Mouse (Mus musculus) limb, embryonic 15.5 days (tissue): ENCODE results near the gene Ankmy2. TPM values are rescaled to one million over a fixed set of nuclear protein-coding genes. Genes with fewer than 3 reads are reported as not detected.
"Not testable (repeated sequence)": the region's sequence is repeated elsewhere in the genome, so short reads cannot be mapped to it uniquely, and the experiment has no call there.

Experiments
- ATAC-seq: fragments of 200-750 bp; cut with Nextera tagmentation; 2 replicates; pipeline ENCODE4 v1.8.0; 2017; ENCODE audit warnings: low read depth, moderate TSS enrichment; ENCODE audit not compliant: insufficient number of reproducible peaks, low FRiP score, low TSS enrichment
- H3K27ac ChIP-seq: fragments of 300-500 bp; sonication (generic); 2 replicates; pipeline ENCODE4 v1.5.1; 2015; ENCODE audit warnings: moderate library complexity, mild to moderate bottlenecking, inconsistent platforms
- H3K27me3 ChIP-seq: fragments of 300-500 bp; sonication (generic); 2 replicates; pipeline ENCODE4 v1.6.1; 2015; ENCODE audit warnings: inconsistent platforms
- H3K36me3 ChIP-seq: fragments of 300-500 bp; sonication (generic); 2 replicates; pipeline ENCODE4 v1.6.1; 2015; ENCODE audit warnings: inconsistent platforms
- H3K4me1 ChIP-seq: fragments of 300-500 bp; sonication (generic); 2 replicates; pipeline ENCODE4 v1.6.1; 2015; ENCODE audit warnings: inconsistent platforms
- H3K4me2 ChIP-seq: fragments of 300-500 bp; sonication (generic); 2 replicates; pipeline ENCODE4 v1.6.1; 2015; ENCODE audit warnings: mild to moderate bottlenecking, inconsistent platforms
- H3K4me3 ChIP-seq: fragments of 300-500 bp; sonication (generic); 2 replicates; pipeline ENCODE4 v1.5.1; 2015; ENCODE audit warnings: mild to moderate bottlenecking, inconsistent platforms
- H3K9ac ChIP-seq: fragments of 300-500 bp; sonication (generic); 2 replicates; pipeline ENCODE4 v1.6.1; 2015; ENCODE audit warnings: inconsistent platforms
- H3K9me3 ChIP-seq: fragments of 300-500 bp; sonication (generic); 2 replicates; pipeline ENCODE4 v1.6.1; 2016; ENCODE audit warnings: inconsistent platforms
- WGBS: fragments of 180-500 bp; shearing (Covaris S2); methylation state at CpG from one replicate; pipeline ENCODE4 v1.1.7; 2015; 5-methylcytosine and 5-hydroxymethylcytosine counted together
- polyA plus RNA-seq: library from polyadenylated mRNA; unstranded; fragments of >200 nt; fragmentation: Nextera tagmentation; extraction: Ambion mirVana; gene quantifications from 2 replicates; pipeline ENCODE4 v1.2.1, GENCODE M21; 2015

Gene Ankmy2
- polyA plus RNA-seq, 1 experiment from 2014 or later, result 33.9 TPM

- Histone ChIP-seq H3K9me3 (no peaks in the 10 kb centered on the region), H3K4me2 (no peak overlapping the region), H3K4me3 (no peak overlapping the region), H3K27me3 (no peaks in the 10 kb centered on the region), H3K4me1 (peaks cover 16% of the 10 kb centered on the region), H3K36me3 (peaks cover 4% of the 10 kb centered on the region; the same call in 1 of the 2 replicates), H3K9ac (no peak overlapping the region), H3K27ac (no peak overlapping the region)
- 66% methylated on average over 7 of the region's 7 CpGs for WGBS
- ATAC-seq, result no peak
Observed at GRCm38 (mm10) chr12:36164126-36164791, 7.3 kb downstream of the Ankmy2 start.

GRCm38 (mm10) chr12:36165299-36165698, 8.4 kb downstream of the Ankmy2 start:
- Histone ChIP-seq H3K4me3 (no peak overlapping the region), H3K4me1 (peaks cover 16% of the 10 kb centered on the region)

GRCm38 (mm10) chr12:36177227-36177626, 20.3 kb downstream of the Ankmy2 start:
- Histone ChIP-seq H3K27me3 (no peaks in the 10 kb centered on the region), H3K9ac (no peak overlapping the region), H3K36me3 (peaks cover 52% of the 10 kb centered on the region), H3K27ac (no peak overlapping the region), H3K4me1 (no peaks in the 10 kb centered on the region), H3K4me2 (no peak overlapping the region), H3K9me3 (no peaks in the 10 kb centered on the region), H3K4me3 (no peak overlapping the region)
- WGBS, result 95% methylated on average over 5 of the region's 5 CpGs
- no peak for ATAC-seq

More at GRCm38 (mm10) chr12:36165299-36165698, 8.4 kb downstream of the Ankmy2 start:
- 31% methylated on average over 1 of the region's 1 CpGs for WGBS
- no peak overlapping the region for H3K27ac ChIP-seq
- H3K9ac ChIP-seq, result no peak overlapping the region
- no peak overlapping the region for H3K4me2 ChIP-seq
- ATAC-seq, result no peak
- peaks cover 9% of the 10 kb centered on the region; the same call in 1 of the 2 replicates for H3K36me3 ChIP-seq
- H3K27me3 ChIP-seq, result no peaks in the 10 kb centered on the region
- no peaks in the 10 kb centered on the region for H3K9me3 ChIP-seq

- peaks cover 48% of the 10 kb centered on the region for H3K36me3 ChIP-seq
- no peaks in the 10 kb centered on the region for H3K9me3 ChIP-seq
- WGBS, result 76% methylated on average over 6 of the region's 6 CpGs
- ATAC-seq, result no peak
- H3K4me3 ChIP-seq, result no peak overlapping the region
- H3K27ac ChIP-seq, result no peak overlapping the region
- no peaks in the 10 kb centered on the region for H3K27me3 ChIP-seq
- no peak overlapping the region for H3K4me2 ChIP-seq
- no peaks in the 10 kb centered on the region for H3K4me1 ChIP-seq
- H3K9ac ChIP-seq, result no peak overlapping the region
Observed at GRCm38 (mm10) chr12:36182570-36182969, 25.7 kb downstream of the Ankmy2 start.

GRCm38 (mm10) chr12:36187081-36187480, 30.2 kb downstream of the Ankmy2 start:
- H3K4me1 ChIP-seq, result no peaks in the 10 kb centered on the region
- 81% methylated on average over 6 of the region's 6 CpGs for WGBS
- H3K27me3 ChIP-seq, result no peaks in the 10 kb centered on the region
- H3K4me3 ChIP-seq, result no peak overlapping the region
- no peak for ATAC-seq
- no peaks in the 10 kb centered on the region for H3K9me3 ChIP-seq
- no peak overlapping the region for H3K4me2 ChIP-seq
- H3K36me3 ChIP-seq, result peaks cover 70% of the 10 kb centered on the region
- H3K9ac ChIP-seq, result no peak overlapping the region
- H3K27ac ChIP-seq, result no peak overlapping the region

GRCm38 (mm10) chr12:36189610-36190009, 32.7 kb downstream of the Ankmy2 start:
- WGBS, result 97% methylated on average over 3 of the region's 3 CpGs
- no peak overlapping the region for H3K27ac ChIP-seq
- H3K4me3 ChIP-seq, result no peak overlapping the region

GRCm38 (mm10) chr12:36190343-36190742, 33.4 kb downstream of the Ankmy2 start:
- no peak overlapping the region for H3K9ac ChIP-seq
- H3K36me3 ChIP-seq, result peaks cover 65% of the 10 kb centered on the region
- no peak overlapping the region for H3K4me2 ChIP-seq
- no peaks in the 10 kb centered on the region for H3K4me1 ChIP-seq
- H3K9me3 ChIP-seq, result no peaks in the 10 kb centered on the region
- no peak for ATAC-seq
- H3K27me3 ChIP-seq, result no peaks in the 10 kb centered on the region
- H3K4me3 ChIP-seq, result no peak overlapping the region
- no peak overlapping the region for H3K27ac ChIP-seq
- 65% methylated on average over 5 of the region's 5 CpGs for WGBS

More at GRCm38 (mm10) chr12:36189610-36190009, 32.7 kb downstream of the Ankmy2 start:
- H3K4me2 ChIP-seq, result no peak overlapping the region
- no peaks in the 10 kb centered on the region for H3K9me3 ChIP-seq
- peaks cover 63% of the 10 kb centered on the region for H3K36me3 ChIP-seq
- no peaks in the 10 kb centered on the region for H3K27me3 ChIP-seq
- H3K9ac ChIP-seq, result no peak overlapping the region
- ATAC-seq, result no peak
- H3K4me1 ChIP-seq, result no peaks in the 10 kb centered on the region

GRCm38 (mm10) chr12:36194976-36195375, 38.1 kb downstream of the Ankmy2 start:
- H3K36me3 ChIP-seq, result peaks cover 70% of the 10 kb centered on the region
- H3K4me2 ChIP-seq, result no peak overlapping the region
- ATAC-seq, result no peak
- peaks cover 14% of the 10 kb centered on the region for H3K9me3 ChIP-seq
- no peak overlapping the region for H3K4me3 ChIP-seq
- WGBS, result 96% methylated on average over 7 of the region's 7 CpGs
- no peak overlapping the region for H3K9ac ChIP-seq
- no peak overlapping the region for H3K27ac ChIP-seq
- H3K4me1 ChIP-seq, result no peaks in the 10 kb centered on the region
- H3K27me3 ChIP-seq, result no peaks in the 10 kb centered on the region

GRCm38 (mm10) chr12:36205579-36206119, 48.7 kb downstream of the Ankmy2 start:
- not testable (repeated sequence) for H3K36me3 ChIP-seq, H3K27me3 ChIP-seq, H3K9ac ChIP-seq, ATAC-seq, H3K4me2 ChIP-seq, H3K9me3 ChIP-seq, H3K4me3 ChIP-seq, H3K27ac ChIP-seq, H3K4me1 ChIP-seq
- 72% methylated on average over 5 of the region's 5 CpGs for WGBS

GRCm38 (mm10) chr12:36207072-36207799, 50.3 kb downstream of the Ankmy2 start:
- Histone ChIP-seq H3K9me3 (no peaks in the 10 kb centered on the region), H3K4me1 (peaks cover 7% of the 10 kb centered on the region), H3K36me3 (no peaks in the 10 kb centered on the region), H3K27me3 (no peaks in the 10 kb centered on the region), H3K4me2 (peak overlapping the region; percentile 34), H3K9ac (no peak overlapping the region), H3K27ac (no peak overlapping the region), H3K4me3 (peak overlapping the region; percentile 29; the same call in 1 of the 2 replicates)
- WGBS, result 49% methylated on average over 9 of the region's 9 CpGs
- ATAC-seq, result peak; percentile 55; the same call in 1 of the 2 replicates

GRCm38 (mm10) chr12:36207800-36208148, 50.9 kb downstream of the Ankmy2 start:
- peak overlapping the region; percentile 34 for H3K4me2 ChIP-seq
- H3K9ac ChIP-seq, result no peak overlapping the region
- ATAC-seq, result no peak
- H3K9me3 ChIP-seq, result no peaks in the 10 kb centered on the region
- H3K36me3 ChIP-seq, result no peaks in the 10 kb centered on the region
- 65% methylated on average over 7 of the region's 7 CpGs for WGBS
- no peak overlapping the region for H3K27ac ChIP-seq
- peaks cover 7% of the 10 kb centered on the region for H3K4me1 ChIP-seq
- peak overlapping the region; percentile 29 for H3K4me3 ChIP-seq
- no peaks in the 10 kb centered on the region for H3K27me3 ChIP-seq

- H3K4me2 ChIP-seq, result peak overlapping the region; percentile 34
- peak overlapping the region; percentile 29 for H3K4me3 ChIP-seq
- 50% methylated on average over 19 of the region's 19 CpGs for WGBS
- no peak overlapping the region for H3K27ac ChIP-seq
- no peaks in the 10 kb centered on the region for H3K36me3 ChIP-seq
- H3K9me3 ChIP-seq, result no peaks in the 10 kb centered on the region
- H3K4me1 ChIP-seq, result peaks cover 7% of the 10 kb centered on the region
- no peak overlapping the region for H3K9ac ChIP-seq
- no peak for ATAC-seq
- H3K27me3 ChIP-seq, result no peaks in the 10 kb centered on the region
Observed at GRCm38 (mm10) chr12:36208456-36208855, 51.5 kb downstream of the Ankmy2 start.
